In genomic region chr12:86090764-86091163, GRCm38 (mm10) we compare ENCODE assay signal across 19 mouse cellular contexts. TPM values are rescaled to one million over a fixed set of nuclear protein-coding genes. Genes with fewer than 3 reads are reported as not detected.
DNase-seq lines count a peak whose midpoint lies in the region; ATAC-seq and TF ChIP-seq lines count a peak whose summit lies in the region.
"Had no signal": no experiment of that assay in that cellular context is flagged by ENCODE, and none has a peak within 500 bp of the region (broad histone marks: within the 10 kb centered on the region; RNA-seq: fewer than 3 reads in every experiment).

No protein-coding gene starts in this region.

- H3K9me3 ChIP-seq in heart, embryonic 10.5 days: no peaks in the 10 kb centered on the region
- H3K9me3 ChIP-seq in midbrain, embryonic 11.5 days (ENCODE audit: control insufficient read depth, low read length): no peaks in the 10 kb centered on the region
- H3K9me3 ChIP-seq in midbrain, postnatal 0 days (ENCODE audit: low read length): no peaks in the 10 kb centered on the region
- H3K9me3 ChIP-seq: embryonic facial prominence, embryonic 12.5 days; forebrain, embryonic 15.5 days; hindbrain, embryonic 12.5 days had no signal

- no peak for DNase-seq in heart, embryonic 10.5 days (ENCODE audit: low spot score)
- no peak for DNase-seq in heart, adult 11 months
- DNase-seq in kidney, adult 2 months: no peak
- DNase-seq in kidney, postnatal 4 days: no peak
- DNase-seq in midbrain, embryonic 11.5 days (ENCODE audit: low spot score, missing footprints): peak; percentile 73
- no peak for DNase-seq in midbrain, postnatal 0 days (ENCODE audit: low spot score)
- no peak for DNase-seq in embryo, embryonic 10.5 days (ENCODE audit: low spot score)
- DNase-seq: right cerebral cortex, postnatal 25 days; thymus, adult 2 months had no signal

- no peak for TF ChIP-seq CTCF in kidney, adult 2 months (conservative IDR thresholded peaks at IDR 0.05; ENCODE audit: insufficient read depth, insufficient read length, low read depth, low read length)
- no peak for TF ChIP-seq CTCF in midbrain, postnatal 0 days (IDR thresholded peaks at IDR 0.05)

- WGBS in heart, embryonic 10.5 days: 60% methylated on average over 4 of the region's 4 CpGs
- WGBS in kidney, adult 2 months: 64% methylated on average over 4 of the region's 4 CpGs
- WGBS in midbrain, embryonic 11.5 days: 61% methylated on average over 4 of the region's 4 CpGs
- 64% methylated on average over 4 of the region's 4 CpGs for WGBS in midbrain, postnatal 0 days

- H3K4me1 ChIP-seq in heart, embryonic 10.5 days: peaks cover 44% of the 10 kb centered on the region
- H3K4me1 ChIP-seq in kidney, adult 2 months (ENCODE audit: control insufficient read depth, insufficient read depth, low read length): 0 out of 2 replicates have a peak, but pooled peaks cover 5% of the 10 kb centered on the region
- H3K4me1 ChIP-seq in midbrain, embryonic 11.5 days (ENCODE audit: control insufficient read depth, insufficient read depth, low read length): peaks cover 17% of the 10 kb centered on the region
- peaks cover 3% of the 10 kb centered on the region; the same call in 1 of the 2 replicates for H3K4me1 ChIP-seq in midbrain, postnatal 0 days (ENCODE audit: insufficient read depth, low read length)

- no peak for ATAC-seq in midbrain, embryonic 11.5 days (ENCODE audit: low FRiP score)
- no peak for ATAC-seq in midbrain, postnatal 0 days (ENCODE audit: low FRiP score)
- no peak for ATAC-seq in CD4-positive, CD25-positive, alpha-beta regulatory T cell, adult 4 months
- ATAC-seq: forebrain, embryonic 15.5 days; inflammation-experienced regulatory T-cells, adult 6 months; midbrain, embryonic 16.5 days had no signal

- no peak for TF ChIP-seq POLR2A in kidney, adult 2 months (IDR thresholded peaks at IDR 0.05; ENCODE audit: low read depth, low read length)

- peak overlapping the region; percentile 83; the same call in 1 of the 2 replicates for H3K27ac ChIP-seq in heart, embryonic 10.5 days
- H3K27ac ChIP-seq in kidney, adult 2 months (ENCODE audit: insufficient read depth, low read depth, low read length): peak overlapping the region; percentile 51; the same call in 1 of the 2 replicates
- no peak overlapping the region for H3K27ac ChIP-seq in midbrain, embryonic 11.5 days (ENCODE audit: low read depth, low read length)
- H3K27ac ChIP-seq in midbrain, postnatal 0 days (ENCODE audit: low read depth, low read length): no peak overlapping the region
- H3K27ac ChIP-seq: embryonic facial prominence, embryonic 12.5 days; forebrain, embryonic 15.5 days; hindbrain, embryonic 12.5 days had no signal

- peaks cover 43% of the 10 kb centered on the region for H3K36me3 ChIP-seq in heart, embryonic 10.5 days
- no peaks in the 10 kb centered on the region for H3K36me3 ChIP-seq in kidney, adult 2 months (ENCODE audit: control insufficient read depth, insufficient read depth, low read length)
- H3K36me3 ChIP-seq in midbrain, embryonic 11.5 days (ENCODE audit: control insufficient read depth, insufficient read depth, low read length): no peaks in the 10 kb centered on the region; the same call in 1 of the 2 replicates
- peaks cover 6% of the 10 kb centered on the region for H3K36me3 ChIP-seq in midbrain, postnatal 0 days (ENCODE audit: insufficient read depth, low read length)

- no peak overlapping the region for H3K4me3 ChIP-seq in heart, embryonic 10.5 days
- H3K4me3 ChIP-seq in kidney, adult 2 months (ENCODE audit: insufficient read depth, low read depth, low read length): no peak overlapping the region
- H3K4me3 ChIP-seq in midbrain, embryonic 11.5 days (ENCODE audit: low read depth, low read length): no peak overlapping the region
- H3K4me3 ChIP-seq in midbrain, postnatal 0 days (ENCODE audit: low read depth, low read length): no peak overlapping the region
- H3K4me3 ChIP-seq: embryonic facial prominence, embryonic 12.5 days; forebrain, embryonic 15.5 days; hindbrain, embryonic 12.5 days had no signal

- no peak overlapping the region for H3K9ac ChIP-seq in midbrain, embryonic 11.5 days (ENCODE audit: low read length)
- no peak overlapping the region for H3K9ac ChIP-seq in midbrain, postnatal 0 days (replicated peaks; ENCODE audit: low read length, poor library complexity, severe bottlenecking)
- H3K9ac ChIP-seq: embryonic facial prominence, embryonic 12.5 days; forebrain, embryonic 15.5 days; hindbrain, embryonic 12.5 days had no signal

- H3K27me3 ChIP-seq in heart, embryonic 10.5 days (ENCODE audit: insufficient read depth, poor library complexity, severe bottlenecking): no peaks in the 10 kb centered on the region
- H3K27me3 ChIP-seq in kidney, adult 2 months (replicated peaks; ENCODE audit: control insufficient read depth, insufficient read depth, low read length): no peaks in the 10 kb centered on the region
- no peaks in the 10 kb centered on the region for H3K27me3 ChIP-seq in midbrain, embryonic 11.5 days (ENCODE audit: control insufficient read depth, insufficient read depth, low read length)
- H3K27me3 ChIP-seq in midbrain, postnatal 0 days (ENCODE audit: insufficient read depth, low read length): no peaks in the 10 kb centered on the region
- H3K27me3 ChIP-seq: CH12.LX; embryonic facial prominence, embryonic 12.5 days; forebrain, embryonic 15.5 days; hindbrain, embryonic 12.5 days had no signal

- H3K4me2 ChIP-seq in midbrain, embryonic 11.5 days: no peak overlapping the region
- H3K4me2 ChIP-seq in midbrain, postnatal 0 days (ENCODE audit: low read depth, low read length, poor library complexity, severe bottlenecking): no peak overlapping the region
- H3K4me2 ChIP-seq: forebrain, embryonic 15.5 days; hindbrain, embryonic 12.5 days; liver, embryonic 11.5 days had no signal

RNA-seq across cellular contexts. Expression of gene Ift43, which starts 8.4 kb away (rescaled TPM):
- polyA plus RNA-seq in heart, embryonic 10.5 days (2016; fragmentation: Nextera tagmentation; extraction: Ambion mirVana): 104 and 114 TPM in 2 replicates
- 21.9 and 27.3 TPM in 2 replicates for polyA plus RNA-seq in kidney, adult 2 months (2012; rRNA removed)
- polyA plus RNA-seq in midbrain, embryonic 11.5 days (2014; fragmentation: Nextera tagmentation; extraction: Ambion mirVana): 89.8 and 95.4 TPM in 2 replicates
- total RNA-seq in midbrain, postnatal 0 days (2014; rRNA removed): 11.9 and 13.7 TPM in 2 replicates
- polyA plus RNA-seq in midbrain, postnatal 0 days (2015; fragmentation: Nextera tagmentation; extraction: Ambion mirVana): 29.7 and 30.0 TPM in 2 replicates
- 1 to 10 TPM; 4.0 to 4.7 TPM for polyA plus RNA-seq in CD4-positive, CD25-positive, alpha-beta regulatory T cell, adult 4 months (2017; shearing (Covaris generic))
- total RNA-seq: megakaryocyte-erythroid progenitor cell, adult 5-6 weeks; neutrophil, adult 5-6 weeks had no signal

RNA-seq across cellular contexts. Expression of gene Tgfb3, which starts 11.9 kb away (rescaled TPM):
- polyA plus RNA-seq in heart, embryonic 10.5 days (2016; fragmentation: Nextera tagmentation; extraction: Ambion mirVana): 13.0 and 15.3 TPM in 2 replicates
- 2.6 and 3.3 TPM in 2 replicates for polyA plus RNA-seq in kidney, adult 2 months (2012; rRNA removed)
- 3.5 and 4.6 TPM in 2 replicates for polyA plus RNA-seq in midbrain, embryonic 11.5 days (2014; fragmentation: Nextera tagmentation; extraction: Ambion mirVana)
- total RNA-seq in midbrain, postnatal 0 days (2014; rRNA removed): 3.3 and 3.6 TPM in 2 replicates
- polyA plus RNA-seq in midbrain, postnatal 0 days (2015; fragmentation: Nextera tagmentation; extraction: Ambion mirVana): 3.7 and 4.4 TPM in 2 replicates
- under 1 TPM; 0.52 TPM for polyA plus RNA-seq in CD4-positive, CD25-positive, alpha-beta regulatory T cell, adult 4 months (2017; shearing (Covaris generic))
- total RNA-seq: megakaryocyte-erythroid progenitor cell, adult 5-6 weeks had no signal

Comparison
In these comparisons a context has a peak if more than half of its experiments do, and no peak if none do; other contexts are left out.
1. H3K27ac ChIP-seq: peak in heart, embryonic 10.5 days (single experiment) and kidney, adult 2 months (single experiment); none in midbrain, embryonic 11.5 days (single experiment) and midbrain, postnatal 0 days (single experiment).